Mouse (Mus musculus) liver, adult 2 months (tissue): Measurements from ENCODE around the gene Tenm2. TPM values are rescaled to one million over a fixed set of nuclear protein-coding genes. Genes with fewer than 3 reads are reported as not detected.

ENCODE experiments used
- DNase-seq: peaks from one replicate; pipeline ENCODE4 v3.0.0-alpha.2; 2011; ENCODE audit warnings: low read depth, low spot score; ENCODE audit errors: extremely low read depth
- H3K27ac ChIP-seq: fragments of 200-500 bp; replicated peaks from 2 replicates; pipeline ENCODE4 v1.5.1; 2012; ENCODE audit warnings: low read depth, mild to moderate bottlenecking, control low read depth, inconsistent platforms, low read length; ENCODE audit not compliant: insufficient read depth
- H3K27me3 ChIP-seq: fragments of 200-500 bp; 2 replicates; pipeline ENCODE4 v1.6.1; 2012; ENCODE audit warnings: mild to moderate bottlenecking, moderate library complexity, low read length, inconsistent platforms; ENCODE audit not compliant: control insufficient read depth, insufficient read depth
- H3K36me3 ChIP-seq: fragments of 200-500 bp; 2 replicates; pipeline ENCODE4 v1.6.1; 2012; ENCODE audit warnings: low read length, inconsistent platforms; ENCODE audit not compliant: control insufficient read depth, insufficient read depth
- H3K4me1 ChIP-seq: fragments of 200-500 bp; 2 replicates; pipeline ENCODE4 v1.6.1; 2011; ENCODE audit warnings: low read length; ENCODE audit not compliant: control insufficient read depth, insufficient read depth
- H3K4me3 ChIP-seq: fragments of 200-500 bp; 2 replicates; pipeline ENCODE4 v1.5.1; 2011; ENCODE audit warnings: low read depth, mild to moderate bottlenecking, control low read depth, low read length, moderate library complexity; ENCODE audit not compliant: insufficient read depth
- H3K79me2 ChIP-seq: fragments of 200-500 bp; 2 replicates; pipeline ENCODE4 v1.6.1; 2012; ENCODE audit warnings: inconsistent platforms, mild to moderate bottlenecking, low read length, moderate library complexity; ENCODE audit not compliant: control insufficient read depth, insufficient read depth
- H3K9ac ChIP-seq: fragments of 200-500 bp; 2 replicates; pipeline ENCODE4 v1.6.1; 2012; ENCODE audit warnings: low read depth, mild to moderate bottlenecking, control low read depth, inconsistent platforms, low read length
- CTCF ChIP-seq: fragments of 200-500 bp; IDR thresholded peaks from 2 replicates; pipeline ENCODE4 v1.5.1; 2011; ENCODE audit warnings: low read depth, low read length, control low read depth
- POLR2A ChIP-seq: fragments of 200-500 bp; IDR thresholded peaks from 2 replicates; pipeline ENCODE4 v1.6.1; 2011; ENCODE audit warnings: low read length, control low read depth; ENCODE audit not compliant: insufficient read depth; ENCODE audit errors: extremely low read depth
- WGBS: fragments of 180-500 bp; shearing (Covaris S2); methylation state at CpG from one replicate; pipeline ENCODE4 v1.1.7; 2018; 5-methylcytosine and 5-hydroxymethylcytosine counted together
- polyA plus RNA-seq: library from polyadenylated mRNA; depleted of rRNA; stranded (reverse); fragments of >200 nt; gene quantifications from 2 replicates; pipeline ENCODE4 v1.2.3, GENCODE M21; 2012
- total RNA-seq: library from RNA; depleted of rRNA; stranded (reverse); fragments of >200 nt; gene quantifications from 2 replicates; pipeline ENCODE4 v1.2.3, GENCODE M21; 2014

Tenm2 gene
- total and polyA plus RNA-seq, 2 experiments: not detected

- Histone ChIP-seq H3K9ac (no peak overlapping the region), H3K4me1 (no peaks in the 10 kb centered on the region), H3K79me2 (no peaks in the 10 kb centered on the region), H3K4me3 (no peak overlapping the region), H3K36me3 (no peaks in the 10 kb centered on the region), H3K27ac (no peak overlapping the region), H3K27me3 (no peaks in the 10 kb centered on the region)
- WGBS: 43% methylated on average over 12 of the region's 12 CpGs
- DNase-seq: no peak
- TF ChIP-seq POLR2A (no peak), CTCF (no peak)
These were observed 1090.7 kb downstream of the Tenm2 start for GRCm38 (mm10) chr11:36145057-36145456.

GRCm38 (mm10) chr11:36140411-36140810 is 1095.4 kb downstream of the Tenm2 start:
- Histone ChIP-seq H3K4me1 (no peaks in the 10 kb centered on the region), H3K79me2 (no peaks in the 10 kb centered on the region), H3K36me3 (no peaks in the 10 kb centered on the region), H3K27ac (no peak overlapping the region), H3K27me3 (no peaks in the 10 kb centered on the region), H3K9ac (no peak overlapping the region), H3K4me3 (no peak overlapping the region)
- TF ChIP-seq POLR2A (no peak), CTCF (no peak)
- 89% methylated on average over 10 of the region's 10 CpGs for WGBS
- DNase-seq: no peak

GRCm38 (mm10) chr11:36139521-36139920 is 1096.2 kb downstream of the Tenm2 start:
- DNase-seq: no peak
- Histone ChIP-seq H3K79me2 (no peaks in the 10 kb centered on the region), H3K4me1 (no peaks in the 10 kb centered on the region), H3K36me3 (no peaks in the 10 kb centered on the region), H3K27ac (no peak overlapping the region), H3K4me3 (no peak overlapping the region), H3K27me3 (no peaks in the 10 kb centered on the region), H3K9ac (no peak overlapping the region)
- WGBS: 86% methylated on average over 16 of the region's 16 CpGs
- TF ChIP-seq CTCF (no peak), POLR2A (no peak)

- H3K27me3 ChIP-seq: no peaks in the 10 kb centered on the region
- no peaks in the 10 kb centered on the region for H3K4me1 ChIP-seq
- H3K9ac ChIP-seq: no peak overlapping the region
- no peak for TF ChIP-seq CTCF
- no peak for TF ChIP-seq POLR2A
- no peak overlapping the region for H3K4me3 ChIP-seq
- no peaks in the 10 kb centered on the region for H3K36me3 ChIP-seq
- H3K79me2 ChIP-seq: no peaks in the 10 kb centered on the region
- DNase-seq: no peak
- 71% methylated on average over 4 of the region's 4 CpGs for WGBS
- no peak overlapping the region for H3K27ac ChIP-seq
These were observed 1097.9 kb downstream of the Tenm2 start for GRCm38 (mm10) chr11:36137840-36138239.

DNA sequence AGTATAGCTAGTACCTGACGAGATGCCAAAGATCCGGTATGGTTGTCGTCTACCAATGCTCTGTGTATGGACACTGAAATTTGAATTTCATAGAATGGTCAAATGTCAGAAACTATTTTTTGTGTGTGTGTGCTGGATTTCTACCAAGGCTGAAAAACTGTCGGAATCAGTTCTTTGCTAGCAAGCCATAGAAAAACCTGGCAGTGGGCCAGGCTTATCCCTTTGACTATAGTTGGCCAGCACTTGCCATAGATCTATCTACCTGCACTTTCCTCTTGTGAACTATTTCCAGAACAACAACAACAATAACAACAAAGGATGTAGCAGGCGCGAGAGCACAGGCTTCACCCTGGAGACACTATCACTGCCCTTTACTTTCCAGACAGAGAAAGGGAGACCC is 1098.5 kb downstream of the Tenm2 start:
- H3K9ac ChIP-seq: no peak overlapping the region
- H3K4me1 ChIP-seq: no peaks in the 10 kb centered on the region
- H3K27ac ChIP-seq: no peak overlapping the region
- no peak overlapping the region for H3K4me3 ChIP-seq
- H3K27me3 ChIP-seq: no peaks in the 10 kb centered on the region
- no peaks in the 10 kb centered on the region for H3K36me3 ChIP-seq
- DNase-seq: no peak
- 88% methylated on average over 6 of the region's 6 CpGs for WGBS
- no peaks in the 10 kb centered on the region for H3K79me2 ChIP-seq
- TF ChIP-seq CTCF (no peak), POLR2A (no peak)

GRCm38 (mm10) chr11:36134645-36135044 is 1101.1 kb downstream of the Tenm2 start:
- no peak for DNase-seq
- Histone ChIP-seq H3K36me3 (no peaks in the 10 kb centered on the region), H3K27me3 (no peaks in the 10 kb centered on the region), H3K4me3 (no peak overlapping the region), H3K4me1 (no peaks in the 10 kb centered on the region), H3K27ac (no peak overlapping the region), H3K79me2 (no peaks in the 10 kb centered on the region), H3K9ac (no peak overlapping the region)
- TF ChIP-seq CTCF (no peak), POLR2A (no peak)
- 77% methylated on average over 9 of the region's 9 CpGs for WGBS
